Mouse (Mus musculus): Measurements from ENCODE around the gene Six1. TPM values are rescaled to one million over a fixed set of nuclear protein-coding genes. Genes with fewer than 3 reads are reported as not detected.
A peak's percentile ranks its signal among the peaks of the same experiment; 100 is the strongest.

Gene Six1
- polyA plus RNA-seq, 1 experiment from 2014 or later, result 1.3 TPM

DNA sequence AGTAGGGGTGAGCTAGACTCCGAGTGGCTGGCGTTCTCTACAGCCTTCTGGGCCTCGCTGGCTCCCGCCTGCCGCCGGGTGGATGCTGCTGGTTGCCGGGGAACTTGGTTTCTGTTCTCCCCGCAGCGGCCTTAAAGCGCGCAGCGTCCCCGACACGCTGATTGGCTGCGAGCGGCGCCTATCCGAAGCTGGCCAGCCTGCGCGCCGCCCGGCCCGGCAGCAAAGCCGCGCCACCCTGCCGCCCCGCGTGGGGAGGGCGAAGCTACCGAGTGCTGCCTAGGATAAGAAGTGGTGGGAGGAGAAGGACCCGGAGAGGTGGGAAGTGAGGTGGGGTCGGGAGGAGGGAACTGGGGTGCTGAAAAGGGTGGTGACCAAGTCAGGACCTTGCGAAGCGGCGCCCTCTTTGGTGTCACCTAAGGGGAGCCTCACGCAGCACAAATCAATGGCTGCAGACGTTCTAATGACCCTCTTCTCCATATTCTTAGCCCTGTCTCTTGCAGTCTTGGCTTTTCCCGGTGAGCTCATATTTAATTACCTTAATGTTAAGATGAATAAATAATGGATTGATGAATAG lies 7.0 kb downstream of the Six1 start:
- no peaks in the 10 kb centered on the region for H3K9me3 ChIP-seq
- H3K27me3 ChIP-seq (replicated peaks), result peaks cover 90% of the 10 kb centered on the region
- no peak overlapping the region for H3K9ac ChIP-seq
- H3K4me3 ChIP-seq, result peak overlapping the region; percentile 25
- no peak overlapping the region for H3K27ac ChIP-seq
- H3K4me1 ChIP-seq, result peaks cover 18% of the 10 kb centered on the region
- H3K36me3 ChIP-seq (replicated peaks), result no peaks in the 10 kb centered on the region
- under 1% methylated on average over 38 of the region's 38 CpGs for WGBS
- ATAC-seq (replicated peaks), result peak; percentile 64
- peak overlapping the region; percentile 46 for H3K4me2 ChIP-seq

DNA sequence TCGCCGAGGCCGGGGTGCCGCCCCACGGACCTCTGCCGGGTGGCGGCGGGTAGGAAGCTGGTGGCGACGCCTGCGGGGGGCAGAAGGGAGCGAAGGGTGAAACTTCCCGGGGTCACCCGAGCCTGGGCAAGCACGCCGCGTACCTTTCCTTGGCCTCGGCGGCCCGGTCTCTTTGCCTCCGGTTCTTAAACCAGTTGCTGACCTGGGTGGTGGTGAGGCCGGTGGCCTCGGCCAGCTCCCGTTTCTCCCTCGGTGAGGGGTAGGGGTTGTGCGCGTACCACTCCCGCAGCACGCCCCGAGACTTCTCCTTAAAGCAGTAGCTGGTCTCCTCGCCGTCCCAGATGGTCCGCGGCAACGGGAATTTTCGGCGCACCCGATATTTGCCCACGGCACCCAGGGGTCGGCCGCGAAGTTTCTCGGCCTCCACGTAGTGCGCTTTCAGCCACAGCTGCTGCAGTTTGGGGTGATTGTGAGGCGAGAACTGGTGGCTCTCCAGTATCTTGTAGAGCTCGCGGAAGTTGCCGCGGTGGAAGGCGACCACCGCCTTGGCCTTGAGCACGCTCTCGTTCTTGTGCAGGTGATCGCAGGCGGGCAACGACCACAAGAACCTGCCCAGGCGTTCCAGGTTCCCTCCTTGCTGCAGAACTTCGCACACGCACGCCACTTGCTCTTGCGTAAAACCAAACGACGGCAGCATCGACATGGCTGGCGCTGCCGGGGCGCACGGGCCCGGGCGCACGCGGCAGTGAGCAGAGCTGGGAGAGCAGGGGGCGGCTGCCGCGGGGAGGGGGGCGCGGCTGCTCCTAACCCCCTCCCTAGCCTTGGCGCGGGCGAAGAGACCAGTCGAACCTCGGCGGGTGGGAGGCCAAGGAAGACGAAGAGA lies 7.7 kb downstream of the Six1 start:
- peaks cover 18% of the 10 kb centered on the region for H3K4me1 ChIP-seq
- no peaks in the 10 kb centered on the region for H3K36me3 ChIP-seq (replicated peaks)
- WGBS, result under 1% methylated on average over 82 of the region's 85 CpGs
- H3K4me2 ChIP-seq, result peak overlapping the region; percentile 46
- H3K4me3 ChIP-seq, result peak overlapping the region; percentile 25
- no peaks in the 10 kb centered on the region for H3K9me3 ChIP-seq
- no peak overlapping the region for H3K9ac ChIP-seq
- peaks cover 91% of the 10 kb centered on the region for H3K27me3 ChIP-seq (replicated peaks)
- ATAC-seq (replicated peaks), result peak; percentile 50; the same call in 1 of the 2 replicates
- H3K27ac ChIP-seq, result no peak overlapping the region

DNA sequence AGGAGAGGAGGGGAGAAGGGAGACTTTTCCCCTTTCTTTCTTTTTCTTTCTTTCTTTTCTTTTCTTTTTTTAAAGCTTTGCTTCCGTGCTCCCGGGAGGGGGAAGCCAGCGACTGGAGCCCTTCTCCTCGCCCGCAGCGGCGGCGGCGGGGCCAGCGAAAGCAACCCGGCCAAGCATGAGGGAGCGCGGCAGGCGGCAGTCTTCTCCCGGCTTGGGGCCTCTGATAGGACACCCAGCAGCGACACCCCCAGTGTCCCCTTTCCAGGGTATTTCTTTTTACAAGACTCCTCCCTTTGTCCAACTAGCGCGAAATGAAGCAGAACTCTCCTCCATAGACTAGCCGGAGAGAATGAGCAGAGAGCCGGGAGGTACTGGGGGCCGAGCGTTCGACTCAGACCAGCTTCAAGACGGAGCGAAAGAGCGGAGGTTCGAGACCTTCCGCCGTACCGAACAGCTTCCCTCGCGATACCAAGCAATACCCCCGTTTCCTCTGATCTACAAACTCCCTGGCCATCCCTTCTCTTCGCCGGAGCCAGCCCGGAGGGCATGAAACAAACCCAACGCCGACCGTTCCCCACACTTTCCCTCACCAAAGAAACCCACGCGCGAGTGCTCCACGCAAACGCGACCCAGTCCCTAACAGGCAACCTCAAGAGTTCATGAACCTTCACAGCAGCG lies 8.5 kb downstream of the Six1 start:
- no peak for ATAC-seq (replicated peaks)
- Histone ChIP-seq H3K9me3 (no peaks in the 10 kb centered on the region), H3K4me1 (peaks cover 18% of the 10 kb centered on the region), H3K27ac (no peak overlapping the region), H3K9ac (no peak overlapping the region), H3K27me3 (replicated peaks) (peaks cover 91% of the 10 kb centered on the region), H3K4me2 (peak overlapping the region; percentile 46), H3K36me3 (replicated peaks) (no peaks in the 10 kb centered on the region), H3K4me3 (peak overlapping the region; percentile 17)
- WGBS, result under 1% methylated on average over 46 of the region's 46 CpGs

DNA sequence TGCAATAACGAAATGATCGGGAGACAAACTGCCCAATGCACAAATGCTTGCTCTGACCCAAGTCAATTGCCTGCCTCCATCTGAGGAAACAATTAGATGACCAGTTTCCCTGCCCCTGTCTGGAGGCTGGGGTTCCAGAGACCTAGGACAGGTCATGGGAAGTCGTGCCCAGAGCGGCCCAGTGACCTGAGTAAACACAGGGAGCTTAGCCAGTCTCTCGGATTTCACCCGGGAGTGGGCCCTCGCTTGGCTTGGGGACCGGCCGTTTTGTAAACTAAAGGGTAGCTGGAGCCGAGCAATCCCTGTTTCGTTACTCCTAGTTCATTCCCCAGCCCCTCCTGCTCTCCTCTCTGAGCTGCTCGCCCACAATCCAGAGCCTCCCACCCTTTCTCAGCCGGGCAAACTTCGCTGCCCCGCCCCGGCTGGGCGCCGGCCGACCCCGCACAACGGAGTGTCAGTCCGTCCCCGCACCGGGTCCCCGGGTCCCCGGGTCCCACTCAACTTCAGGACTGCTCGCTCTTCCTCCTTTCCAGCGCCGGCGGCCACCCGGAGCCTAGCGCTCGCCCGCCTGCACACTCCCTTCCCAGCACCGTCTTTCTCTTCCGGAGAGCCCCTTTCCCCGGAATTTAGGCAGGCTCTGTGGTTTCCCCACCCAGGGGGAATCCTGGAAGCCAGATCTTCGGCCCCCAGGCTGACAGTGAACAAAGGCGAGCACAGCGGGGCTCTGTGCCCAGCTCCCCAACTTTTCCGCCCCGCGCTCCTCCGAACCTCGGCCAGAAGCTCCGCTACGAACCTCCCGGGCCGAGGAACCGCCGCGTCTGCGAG lies 9.3 kb downstream of the Six1 start:
- Histone ChIP-seq H3K4me2 (peak overlapping the region; percentile 46), H3K9me3 (no peaks in the 10 kb centered on the region), H3K4me1 (peaks cover 18% of the 10 kb centered on the region), H3K27ac (no peak overlapping the region), H3K27me3 (replicated peaks) (peaks cover 91% of the 10 kb centered on the region), H3K4me3 (peak overlapping the region; percentile 17), H3K36me3 (replicated peaks) (no peaks in the 10 kb centered on the region), H3K9ac (no peak overlapping the region)
- under 1% methylated on average over 52 of the region's 53 CpGs for WGBS
- 0 out of 2 replicates have a peak, but pooled peaks have one; percentile 26 for ATAC-seq (replicated peaks)

DNA sequence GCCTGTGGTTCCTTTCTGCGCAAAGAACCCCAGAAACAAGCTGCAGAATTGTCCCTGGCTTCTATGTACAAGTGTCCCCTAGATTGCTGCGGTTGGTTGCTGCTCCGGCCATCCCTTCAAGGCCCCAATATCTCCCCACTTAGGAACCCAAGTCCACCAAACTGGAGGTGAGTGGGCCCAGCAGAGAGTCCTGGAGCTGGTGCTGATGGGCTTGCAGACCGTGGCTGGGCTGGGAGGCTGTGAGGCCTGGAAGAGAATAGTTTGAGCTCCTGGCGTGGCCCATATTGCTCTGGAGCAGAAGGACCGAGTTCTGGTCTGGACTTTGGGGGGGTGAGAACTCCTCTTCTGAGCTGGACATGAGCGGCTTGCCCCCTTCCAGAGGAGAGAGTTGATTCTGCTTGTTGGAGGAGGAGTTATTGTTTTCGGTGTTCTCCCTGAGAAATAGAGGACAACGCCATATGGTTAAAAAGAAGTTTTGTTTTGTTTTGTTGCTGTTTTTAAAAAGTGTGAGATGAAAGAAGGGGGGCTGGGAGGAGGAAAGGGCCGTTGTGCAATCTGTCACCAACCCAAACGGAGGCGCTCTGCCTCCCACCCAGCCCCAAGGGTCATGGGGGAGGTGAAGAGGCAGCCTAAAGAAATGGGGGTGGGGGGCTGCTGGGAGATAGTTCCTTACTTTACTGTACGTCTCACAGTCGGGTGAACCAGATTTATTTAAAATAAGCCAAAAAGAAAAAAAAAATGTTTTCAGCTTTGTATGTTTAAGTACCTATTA lies 10.1 kb downstream of the Six1 start:
- no peak for ATAC-seq (replicated peaks)
- H3K4me2 ChIP-seq, result no peak overlapping the region
- no peaks in the 10 kb centered on the region for H3K9me3 ChIP-seq
- no peaks in the 10 kb centered on the region for H3K36me3 ChIP-seq (replicated peaks)
- H3K27me3 ChIP-seq (replicated peaks), result peaks cover 92% of the 10 kb centered on the region
- H3K4me3 ChIP-seq, result no peak overlapping the region
- no peak overlapping the region for H3K9ac ChIP-seq
- no peak overlapping the region for H3K27ac ChIP-seq
- 5% methylated on average over 14 of the region's 14 CpGs for WGBS
- peaks cover 18% of the 10 kb centered on the region for H3K4me1 ChIP-seq

DNA sequence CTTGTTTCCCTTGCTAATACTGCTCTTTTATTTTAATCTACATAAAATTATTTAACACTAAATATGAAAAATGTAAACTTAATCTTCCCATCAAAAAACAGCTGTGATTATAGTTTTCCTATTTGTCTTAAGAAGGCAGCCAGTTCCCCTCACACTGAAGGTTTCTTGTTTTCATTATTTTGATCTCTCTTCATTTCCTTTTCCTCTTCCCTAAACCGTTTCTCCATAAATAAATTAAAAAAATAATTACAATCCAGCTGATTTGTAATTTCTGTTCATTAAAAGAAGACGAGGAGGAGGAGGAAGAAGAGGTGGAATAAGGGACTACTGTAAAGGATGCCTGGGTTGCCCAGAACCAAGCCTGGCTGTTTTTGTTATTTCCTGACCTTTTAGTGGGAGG lies 10.8 kb downstream of the Six1 start:
- WGBS, result 3% methylated on average over 2 of the region's 2 CpGs
- H3K9me3 ChIP-seq, result no peaks in the 10 kb centered on the region
- H3K36me3 ChIP-seq (replicated peaks), result no peaks in the 10 kb centered on the region
- no peak overlapping the region for H3K9ac ChIP-seq
- H3K4me3 ChIP-seq, result no peak overlapping the region
- peaks cover 18% of the 10 kb centered on the region for H3K4me1 ChIP-seq
- peaks cover 92% of the 10 kb centered on the region for H3K27me3 ChIP-seq (replicated peaks)
- no peak overlapping the region for H3K27ac ChIP-seq
- no peak overlapping the region for H3K4me2 ChIP-seq
- ATAC-seq (replicated peaks), result no peak

DNA sequence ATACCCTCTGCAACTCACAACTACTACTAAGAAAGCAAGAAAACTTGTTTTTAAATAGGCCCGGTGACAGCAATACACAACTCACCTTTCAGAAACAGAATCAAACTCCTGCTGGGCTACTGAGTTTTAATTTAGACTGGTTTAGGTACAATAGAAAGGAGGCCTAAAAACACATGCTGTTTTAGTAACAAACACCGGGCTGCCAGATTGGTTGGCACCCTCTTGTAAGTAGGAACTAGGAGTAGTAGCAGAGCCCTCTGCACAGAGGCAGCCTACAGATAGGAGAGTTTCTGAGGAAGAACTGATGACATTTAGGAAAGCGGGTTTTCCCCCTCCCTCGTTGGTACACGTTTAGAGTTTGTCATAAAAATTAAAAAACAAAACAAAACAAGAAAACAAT lies 11.3 kb downstream of the Six1 start:
- H3K9ac ChIP-seq, result no peak overlapping the region
- no peak overlapping the region for H3K27ac ChIP-seq
- H3K9me3 ChIP-seq, result no peaks in the 10 kb centered on the region
- H3K4me2 ChIP-seq, result no peak overlapping the region
- 4% methylated on average over 5 of the region's 5 CpGs for WGBS
- no peak overlapping the region for H3K4me3 ChIP-seq
- no peaks in the 10 kb centered on the region for H3K36me3 ChIP-seq (replicated peaks)
- no peak for ATAC-seq (replicated peaks)
- peaks cover 92% of the 10 kb centered on the region for H3K27me3 ChIP-seq (replicated peaks)
- peaks cover 18% of the 10 kb centered on the region for H3K4me1 ChIP-seq

DNA sequence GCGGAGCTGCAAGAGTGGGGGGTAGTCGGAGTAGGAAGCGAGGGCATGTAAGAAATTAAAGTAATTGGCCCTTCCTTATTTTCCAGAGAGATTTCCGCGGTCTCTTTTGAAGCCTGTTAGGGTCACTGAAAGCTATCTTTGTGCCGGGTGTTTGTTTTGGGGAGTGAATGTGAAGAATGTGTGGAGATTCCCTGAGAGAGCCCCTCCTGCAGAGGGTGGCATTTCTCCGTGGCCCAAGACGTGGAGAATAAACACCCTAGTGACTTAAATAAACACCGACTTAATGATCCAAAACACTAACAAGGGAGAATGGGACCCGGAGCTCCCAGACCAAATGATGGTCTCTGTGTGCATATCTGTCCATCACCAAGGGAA lies 12.4 kb downstream of the Six1 start:
- no peak for ATAC-seq (replicated peaks)

DNA sequence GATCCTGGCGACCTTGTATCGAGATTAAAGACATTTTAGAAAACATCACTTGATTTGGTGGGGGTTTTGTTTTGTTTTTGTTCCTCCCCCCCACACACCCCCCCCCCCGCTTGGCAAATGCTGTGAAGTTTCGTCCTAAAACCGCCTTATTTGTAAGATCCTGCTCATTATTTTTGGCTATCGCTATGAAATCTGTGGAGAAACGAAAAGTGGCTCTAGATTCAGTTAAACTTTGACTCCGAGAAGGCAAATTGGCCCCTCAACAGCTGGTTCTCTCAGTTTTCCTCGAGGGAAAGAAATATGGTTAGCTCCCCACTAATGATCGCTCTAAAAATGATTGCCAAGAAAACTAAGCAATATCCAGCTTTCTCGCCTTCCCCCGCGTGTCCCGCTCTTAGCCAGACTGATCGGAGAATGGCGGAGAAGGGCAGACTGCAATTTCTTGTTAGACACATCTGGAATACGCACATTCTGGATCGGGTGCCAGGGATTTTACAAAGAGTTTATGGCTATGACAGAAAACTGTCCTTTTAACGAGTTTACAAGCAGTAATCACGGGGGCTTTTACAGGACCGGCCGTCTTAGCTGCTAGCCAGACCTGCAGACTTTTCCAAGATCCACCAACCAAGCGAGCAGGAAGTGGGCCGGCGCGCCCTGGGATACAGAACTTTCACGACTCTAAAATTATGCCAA lies 13.0 kb downstream of the Six1 start:
- Histone ChIP-seq H3K4me1 (peaks cover 12% of the 10 kb centered on the region; the same call in 1 of the 2 replicates), H3K4me2 (no peak overlapping the region), H3K27ac (no peak overlapping the region), H3K4me3 (no peak overlapping the region), H3K36me3 (replicated peaks) (no peaks in the 10 kb centered on the region), H3K9ac (no peak overlapping the region), H3K27me3 (replicated peaks) (peaks cover 87% of the 10 kb centered on the region), H3K9me3 (no peaks in the 10 kb centered on the region)
- 1% methylated on average over 27 of the region's 27 CpGs for WGBS
- ATAC-seq (replicated peaks), result no peak

More for the DNA sequence above, 12.4 kb downstream of the Six1 start:
- Histone ChIP-seq H3K4me2 (no peak overlapping the region), H3K9ac (no peak overlapping the region), H3K4me3 (no peak overlapping the region), H3K4me1 (peaks cover 12% of the 10 kb centered on the region), H3K36me3 (replicated peaks) (no peaks in the 10 kb centered on the region), H3K27ac (no peak overlapping the region), H3K27me3 (replicated peaks) (peaks cover 87% of the 10 kb centered on the region), H3K9me3 (no peaks in the 10 kb centered on the region)
- under 1% methylated on average over 10 of the region's 10 CpGs for WGBS

DNA sequence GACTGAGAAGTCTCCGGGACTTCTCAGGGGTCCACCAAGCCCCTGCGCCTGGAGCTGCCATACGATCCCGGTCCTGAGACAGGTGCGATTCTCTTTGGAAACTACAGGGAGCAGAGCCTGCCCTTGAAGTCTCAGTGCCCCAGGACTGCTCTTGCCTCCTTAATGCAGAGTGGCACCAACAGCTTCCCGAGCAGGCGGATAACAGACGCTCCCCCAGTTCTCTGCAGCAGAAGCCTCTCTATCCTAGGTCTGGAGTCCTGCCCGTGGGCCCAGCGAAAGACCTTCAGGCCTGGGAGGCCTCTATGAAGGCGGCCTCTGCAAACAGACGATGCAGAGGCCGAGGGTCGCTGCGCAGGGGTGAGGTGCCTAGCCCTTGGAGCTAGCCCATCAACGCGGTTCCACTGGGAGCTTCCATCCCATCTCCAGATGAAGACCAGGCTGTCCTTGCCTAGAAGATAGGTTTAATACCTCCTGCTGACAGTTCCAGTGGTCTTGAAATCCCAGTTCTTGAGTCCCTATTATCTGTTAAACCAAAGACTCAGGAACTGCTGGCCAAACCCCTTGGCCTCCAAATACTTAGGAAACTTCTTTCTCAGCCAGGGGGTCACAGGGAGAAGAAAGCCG lies 13.6 kb downstream of the Six1 start:
- no peak overlapping the region for H3K9ac ChIP-seq
- H3K36me3 ChIP-seq (replicated peaks), result no peaks in the 10 kb centered on the region
- ATAC-seq (replicated peaks), result no peak
- 1% methylated on average over 18 of the region's 18 CpGs for WGBS
- H3K9me3 ChIP-seq, result no peaks in the 10 kb centered on the region
- H3K4me1 ChIP-seq, result peaks cover 10% of the 10 kb centered on the region; the same call in 1 of the 2 replicates
- H3K27me3 ChIP-seq (replicated peaks), result peaks cover 86% of the 10 kb centered on the region
- no peak overlapping the region for H3K4me3 ChIP-seq
- no peak overlapping the region for H3K4me2 ChIP-seq
- no peak overlapping the region for H3K27ac ChIP-seq
